Mouse (Mus musculus): ENCODE results near the gene Nudt1.

- TF ChIP-seq CTCF (IDR thresholded peaks at IDR 0.05; ENCODE audit: borderline replicate concordance, control insufficient read depth, extremely low read depth, insufficient read depth, low read length, poor library complexity) (no peak), POLR2A (IDR thresholded peaks at IDR 0.05; ENCODE audit: control insufficient read depth, extremely low read depth, insufficient read depth, low read length, poor library complexity) (no peak)
These were observed 34.5 kb downstream of the Nudt1 start for GRCm38 (mm10) chr5:140355934-140356333.
